Mouse (Mus musculus): ENCODE measurements around the gene Fam135a.

DNA sequence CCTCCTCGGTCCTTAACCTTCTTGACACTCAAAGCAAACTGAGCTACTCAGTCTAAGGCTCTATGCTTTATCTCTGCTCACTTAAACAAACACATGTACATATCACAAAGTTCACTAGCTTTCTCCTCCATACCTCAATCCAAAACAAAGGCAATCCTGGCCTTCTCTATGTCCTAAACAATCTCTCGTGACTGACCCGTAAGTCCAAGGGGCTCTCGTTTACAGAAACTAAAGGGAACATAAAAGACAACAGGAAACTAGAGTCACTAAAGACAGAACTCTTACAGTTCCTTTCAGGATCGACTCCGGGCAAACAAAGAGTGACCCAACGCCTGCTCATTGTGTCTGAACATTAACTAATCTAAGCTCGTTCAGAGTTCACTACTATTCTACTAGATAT is 2.6 kb downstream of the Fam135a start:
- TF ChIP-seq CTCF (IDR thresholded peaks at IDR 0.05; ENCODE audit: low read depth) (no peak), EP300 (optimal IDR thresholded peaks at IDR 0.05) (no peak)

Data from stomach, postnatal 0 days (tissue).